In the genomic region with DNA sequence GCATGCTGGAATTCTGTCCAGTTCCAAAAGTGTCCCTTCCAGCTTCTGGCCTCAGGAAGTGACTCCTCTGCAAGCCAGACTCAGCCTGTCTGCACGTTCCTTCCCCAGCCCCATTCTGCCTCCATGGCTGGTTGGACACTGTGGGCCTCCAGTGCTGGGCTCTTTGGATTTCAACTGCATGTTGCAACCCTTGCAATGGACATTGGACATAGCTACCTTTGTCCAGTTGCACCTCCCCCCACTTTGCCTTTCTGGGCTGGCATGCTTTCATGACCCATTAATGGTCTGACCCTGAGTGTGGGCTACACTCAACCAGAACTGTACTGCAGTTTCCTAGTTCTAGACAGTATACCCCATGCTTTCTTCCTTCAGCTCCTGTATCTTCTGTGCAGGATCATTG, we compare ENCODE assay signal across 18 mouse cellular contexts. TPM values are rescaled to one million over a fixed set of nuclear protein-coding genes. Genes with fewer than 3 reads are reported as not detected.
DNase-seq lines count a peak whose midpoint lies in the region; ATAC-seq and TF ChIP-seq lines count a peak whose summit lies in the region.
"Had no signal": no experiment of that assay in that cellular context is flagged by ENCODE, and none has a peak within 500 bp of the region (broad histone marks: within the 10 kb centered on the region; RNA-seq: fewer than 3 reads in every experiment).

No protein-coding gene starts in this region.

- H3K27me3 ChIP-seq in midbrain, embryonic 11.5 days (ENCODE audit: control insufficient read depth, insufficient read depth, low read length), result no peaks in the 10 kb centered on the region
- no peaks in the 10 kb centered on the region; the same call in 1 of the 2 replicates for H3K27me3 ChIP-seq in midbrain, embryonic 10.5 days (ENCODE audit: low read depth, poor library complexity, severe bottlenecking)
- no peaks in the 10 kb centered on the region for H3K27me3 ChIP-seq in kidney, embryonic 16.5 days (ENCODE audit: insufficient read depth, low read length)
- H3K27me3 ChIP-seq in liver, adult 2 months (ENCODE audit: control insufficient read depth, insufficient read depth, low read length), result no peaks in the 10 kb centered on the region
- H3K27me3 ChIP-seq: hindbrain, embryonic 12.5 days; limb, embryonic 12.5 days; neural tube, embryonic 12.5 days had no signal

- 0 out of 2 replicates have a peak, but pooled peaks have one; percentile 19 for TF ChIP-seq POLR2A in liver, adult 2 months (IDR thresholded peaks at IDR 0.05; ENCODE audit: extremely low read depth, insufficient read depth, low read length)

- WGBS in midbrain, embryonic 11.5 days, result 82% methylated on average over 1 of the region's 1 CpGs
- 93% methylated on average over 1 of the region's 1 CpGs for WGBS in midbrain, embryonic 10.5 days
- WGBS in kidney, embryonic 16.5 days, result 44% methylated on average over 1 of the region's 1 CpGs
- 6% methylated on average over 1 of the region's 1 CpGs for WGBS in liver, adult 2 months

- no peak overlapping the region for H3K4me2 ChIP-seq in midbrain, embryonic 11.5 days
- H3K4me2 ChIP-seq in kidney, embryonic 16.5 days (replicated peaks; ENCODE audit: low read depth, low read length), result no peak overlapping the region
- H3K4me2 ChIP-seq: hindbrain, embryonic 12.5 days; limb, embryonic 12.5 days; neural tube, embryonic 12.5 days had no signal

- no peaks in the 10 kb centered on the region for H3K79me2 ChIP-seq in liver, adult 2 months (ENCODE audit: control insufficient read depth, insufficient read depth, low read length)

- H3K4me3 ChIP-seq in midbrain, embryonic 11.5 days (ENCODE audit: low read depth, low read length), result no peak overlapping the region
- H3K4me3 ChIP-seq in midbrain, embryonic 10.5 days, result no peak overlapping the region
- H3K4me3 ChIP-seq in kidney, embryonic 16.5 days (ENCODE audit: low read length), result no peak overlapping the region
- no peak overlapping the region for H3K4me3 ChIP-seq in liver, adult 2 months (ENCODE audit: insufficient read depth, low read depth, low read length)
- H3K4me3 ChIP-seq: heart, adult 2 months; hindbrain, embryonic 12.5 days; limb, embryonic 12.5 days; neural tube, embryonic 12.5 days had no signal

- no peak for ATAC-seq in midbrain, embryonic 11.5 days (ENCODE audit: low FRiP score)
- peak; percentile 43; the same call in 1 of the 2 replicates for ATAC-seq in kidney, embryonic 16.5 days (ENCODE audit: low FRiP score, low TSS enrichment)
- no peak for ATAC-seq in megakaryocyte-erythroid progenitor cell, adult 5-6 weeks (replicated peaks; ENCODE audit: low FRiP score, low TSS enrichment, poor library complexity, severe bottlenecking)

- no peak overlapping the region for H3K9ac ChIP-seq in midbrain, embryonic 11.5 days (ENCODE audit: low read length)
- no peak overlapping the region for H3K9ac ChIP-seq in kidney, embryonic 16.5 days (replicated peaks; ENCODE audit: low read length)
- H3K9ac ChIP-seq in liver, adult 2 months (ENCODE audit: low read depth, low read length), result 0 out of 2 replicates have a peak overlapping the region, but pooled peaks have one; percentile 0
- H3K9ac ChIP-seq: hindbrain, embryonic 12.5 days; limb, embryonic 12.5 days; neural tube, embryonic 12.5 days had no signal

- no peaks in the 10 kb centered on the region for H3K4me1 ChIP-seq in midbrain, embryonic 11.5 days (ENCODE audit: control insufficient read depth, insufficient read depth, low read length)
- H3K4me1 ChIP-seq in midbrain, embryonic 10.5 days, result no peaks in the 10 kb centered on the region
- H3K4me1 ChIP-seq in kidney, embryonic 16.5 days (ENCODE audit: insufficient read depth, low read length), result peaks cover 19% of the 10 kb centered on the region
- peaks cover 36% of the 10 kb centered on the region for H3K4me1 ChIP-seq in liver, adult 2 months (ENCODE audit: control insufficient read depth, insufficient read depth, low read length)
- H3K4me1 ChIP-seq: hindbrain, embryonic 12.5 days; neural tube, embryonic 12.5 days had no signal

- no peak overlapping the region for H3K27ac ChIP-seq in midbrain, embryonic 11.5 days (ENCODE audit: low read depth, low read length)
- no peak overlapping the region for H3K27ac ChIP-seq in midbrain, embryonic 10.5 days (replicated peaks)
- H3K27ac ChIP-seq in kidney, embryonic 16.5 days (ENCODE audit: low read length), result no peak overlapping the region
- peak overlapping the region; percentile 77 for H3K27ac ChIP-seq in liver, adult 2 months (replicated peaks; ENCODE audit: insufficient read depth, low read depth, low read length)
- H3K27ac ChIP-seq: heart, adult 2 months; hindbrain, embryonic 12.5 days; limb, embryonic 12.5 days; neural tube, embryonic 12.5 days had no signal

- no peak for TF ChIP-seq CTCF in liver, adult 2 months (IDR thresholded peaks at IDR 0.05; ENCODE audit: low read depth, low read length)

- no peaks in the 10 kb centered on the region for H3K36me3 ChIP-seq in midbrain, embryonic 11.5 days (ENCODE audit: control insufficient read depth, insufficient read depth, low read length)
- H3K36me3 ChIP-seq in midbrain, embryonic 10.5 days, result no peaks in the 10 kb centered on the region
- no peaks in the 10 kb centered on the region for H3K36me3 ChIP-seq in kidney, embryonic 16.5 days (ENCODE audit: insufficient read depth, low read length)
- no peaks in the 10 kb centered on the region for H3K36me3 ChIP-seq in liver, adult 2 months (ENCODE audit: control insufficient read depth, insufficient read depth, low read length)
- H3K36me3 ChIP-seq: G1E; hindbrain, embryonic 12.5 days; limb, embryonic 12.5 days; neural tube, embryonic 12.5 days had no signal

- H3K9me3 ChIP-seq in midbrain, embryonic 11.5 days (ENCODE audit: control insufficient read depth, low read length), result no peaks in the 10 kb centered on the region
- H3K9me3 ChIP-seq in midbrain, embryonic 10.5 days (replicated peaks), result no peaks in the 10 kb centered on the region
- no peaks in the 10 kb centered on the region for H3K9me3 ChIP-seq in kidney, embryonic 16.5 days (ENCODE audit: low read length)
- H3K9me3 ChIP-seq: G1E; hindbrain, embryonic 12.5 days; limb, embryonic 12.5 days; neural tube, embryonic 12.5 days had no signal

- peak; percentile 45 for DNase-seq in midbrain, embryonic 11.5 days (ENCODE audit: low spot score, missing footprints)
- no peak for DNase-seq in midbrain, embryonic 10.5 days (ENCODE audit: low spot score)
- peak; percentile 95 for DNase-seq in liver, adult 2 months (ENCODE audit: extremely low read depth, low read depth, low spot score)
- peak; percentile 47 for DNase-seq in yolk sac, embryonic 10.5 days (ENCODE audit: low spot score)
- DNase-seq in spleen, adult 12 weeks (ENCODE audit: low spot score), result no peak
- DNase-seq in ovary, postnatal 36 days (ENCODE audit: low spot score), result no peak
- DNase-seq: cerebellum, adult 9-11 months; gastrocnemius, postnatal 14 days; heart, adult 2 months; right cerebral cortex, postnatal 4 days; thymus, postnatal 4 days had no signal

RNA-seq across cellular contexts. Expression of a gene that starts 38.6 kb away (rescaled TPM):
- polyA plus RNA-seq in midbrain, embryonic 11.5 days (2014; fragmentation: Nextera tagmentation; extraction: Ambion mirVana), result 7.9 and 11.4 TPM in 2 replicates
- polyA plus RNA-seq in midbrain, embryonic 10.5 days (2016; fragmentation: Nextera tagmentation; extraction: Ambion mirVana), result 9.0 and 10.3 TPM in 2 replicates
- polyA plus RNA-seq in kidney, embryonic 16.5 days (2015; fragmentation: Nextera tagmentation; extraction: Ambion mirVana), result 39.8 and 55.9 TPM in 2 replicates
- total RNA-seq in liver, adult 2 months (2014; rRNA removed), result 78.0 and 106 TPM in 2 replicates
- 179 and 444 TPM in 2 replicates for polyA plus RNA-seq in liver, adult 2 months (2012; rRNA removed)
- total RNA-seq in megakaryocyte-erythroid progenitor cell, adult 5-6 weeks (2014; fragmentation: Nextera tagmentation), result 1.2 TPM in 1 of 2 replicates, not detected in the other
- total RNA-seq in megakaryocyte-erythroid progenitor cell, adult 5-6 weeks (2017), result not detected in 2 replicates
- total RNA-seq: G1E had no signal
- polyA plus RNA-seq: G1E had no signal

RNA-seq across cellular contexts. Expression of a gene that starts 47.7 kb away (rescaled TPM):
- 0.23 TPM in 1 of 2 replicates, not detected in the other for polyA plus RNA-seq in midbrain, embryonic 11.5 days (2014; fragmentation: Nextera tagmentation; extraction: Ambion mirVana)
- 0.09 TPM in 1 of 2 replicates, not detected in the other for polyA plus RNA-seq in midbrain, embryonic 10.5 days (2016; fragmentation: Nextera tagmentation; extraction: Ambion mirVana)
- polyA plus RNA-seq in kidney, embryonic 16.5 days (2015; fragmentation: Nextera tagmentation; extraction: Ambion mirVana), result 2.6 and 4.6 TPM in 2 replicates
- 807 and 1,077 TPM in 2 replicates for total RNA-seq in liver, adult 2 months (2014; rRNA removed)
- 826 and 1,028 TPM in 2 replicates for polyA plus RNA-seq in liver, adult 2 months (2012; rRNA removed)
- total RNA-seq in megakaryocyte-erythroid progenitor cell, adult 5-6 weeks (2014; fragmentation: Nextera tagmentation), result not detected in 2 replicates
- total RNA-seq in megakaryocyte-erythroid progenitor cell, adult 5-6 weeks (2017), result 0.91 TPM in 1 of 2 replicates, not detected in the other
- polyA plus RNA-seq: G1E; neural tube, embryonic 12.5 days had no signal

RNA-seq across cellular contexts. Expression of a gene that starts 58.5 kb away (rescaled TPM):
- polyA plus RNA-seq in midbrain, embryonic 11.5 days (2014; fragmentation: Nextera tagmentation; extraction: Ambion mirVana), result 17.1 and 20.1 TPM in 2 replicates
- polyA plus RNA-seq in midbrain, embryonic 10.5 days (2016; fragmentation: Nextera tagmentation; extraction: Ambion mirVana), result 12.8 and 18.4 TPM in 2 replicates
- polyA plus RNA-seq in kidney, embryonic 16.5 days (2015; fragmentation: Nextera tagmentation; extraction: Ambion mirVana), result 14.1 and 16.2 TPM in 2 replicates
- total RNA-seq in liver, adult 2 months (2014; rRNA removed), result not detected in 2 replicates
- not detected in 2 replicates for polyA plus RNA-seq in liver, adult 2 months (2012; rRNA removed)
- not detected in 2 replicates for total RNA-seq in megakaryocyte-erythroid progenitor cell, adult 5-6 weeks (2014; fragmentation: Nextera tagmentation)
- not detected in 2 replicates for total RNA-seq in megakaryocyte-erythroid progenitor cell, adult 5-6 weeks (2017)
- total RNA-seq: G1E; monocyte, adult 5-6 weeks had no signal
- polyA plus RNA-seq: G1E had no signal

Comparison
In these comparisons a context has a peak if more than half of its experiments do, and no peak if none do; other contexts are left out.
1. DNase-seq: peak in midbrain, embryonic 11.5 days (single experiment), liver, adult 2 months (single experiment) and yolk sac, embryonic 10.5 days (single experiment); none in midbrain, embryonic 10.5 days (single experiment), spleen, adult 12 weeks (single experiment) and ovary, postnatal 36 days (single experiment).
2. RNA of a gene that starts 47.7 kb away (polyA plus RNA-seq): 826 to 1,028 TPM in liver, adult 2 months; 2.6 to 4.6 TPM in kidney, embryonic 16.5 days, 0.09 TPM in midbrain, embryonic 10.5 days and 0.23 TPM in midbrain, embryonic 11.5 days; every median in the first group is over 100 times any median in the second.
3. RNA of a gene that starts 58.5 kb away (polyA plus RNA-seq): 17.1 to 20.1 TPM in midbrain, embryonic 11.5 days, 14.1 to 16.2 TPM in kidney, embryonic 16.5 days and 12.8 to 18.4 TPM in midbrain, embryonic 10.5 days; not detected in liver, adult 2 months; every median in the first group is over 10 times any median in the second.